Mouse (Mus musculus): Measurements from ENCODE around the gene Nr1h4. TPM values are rescaled to one million over a fixed set of nuclear protein-coding genes. Genes with fewer than 3 reads are reported as not detected.

Nr1h4 gene
- polyA plus RNA-seq, 1 experiment from 2014 or later, result not detected

DNA sequence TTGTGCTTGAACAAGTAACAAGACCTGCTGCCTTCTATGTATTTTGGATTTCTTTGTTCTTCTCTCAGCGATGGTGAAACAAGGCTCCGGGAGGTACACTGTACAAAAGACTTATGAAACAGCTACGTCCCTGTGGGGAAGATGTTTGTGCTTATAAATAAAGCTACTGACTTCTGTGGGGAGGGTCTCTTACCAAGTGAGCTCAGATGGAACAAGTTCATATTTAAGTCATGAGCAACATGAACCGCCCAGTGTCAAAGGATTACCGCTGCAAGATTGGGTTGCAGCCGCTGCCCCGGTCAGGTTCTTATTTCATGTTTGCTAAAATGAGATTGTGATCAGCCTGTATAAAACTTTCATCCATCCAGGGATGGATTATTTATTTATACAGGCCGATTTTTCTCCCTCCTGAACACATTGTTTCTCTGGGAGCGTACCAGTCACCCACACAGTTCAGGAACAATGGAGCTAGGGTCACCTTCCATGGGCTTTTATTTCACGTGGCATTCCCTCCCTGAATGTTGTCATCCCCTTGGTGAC, 51.2 kb downstream of the Nr1h4 start:
- Histone ChIP-seq H3K4me3 (ENCODE audit: low read depth, low read length) (no peak overlapping the region), H3K4me1 (replicated peaks; ENCODE audit: control insufficient read depth, insufficient read depth, low read length) (no peaks in the 10 kb centered on the region), H3K27me3 (ENCODE audit: control insufficient read depth, insufficient read depth, low read length) (no peaks in the 10 kb centered on the region), H3K9me3 (ENCODE audit: control insufficient read depth, low read length) (no peaks in the 10 kb centered on the region), H3K36me3 (ENCODE audit: control insufficient read depth, insufficient read depth, low read length) (no peaks in the 10 kb centered on the region), H3K4me2 (replicated peaks; ENCODE audit: low read depth, low read length) (peak overlapping the region; percentile 8; the same call in 1 of the 2 replicates), H3K27ac (ENCODE audit: low read depth, low read length) (peak overlapping the region; percentile 39; the same call in 1 of the 2 replicates), H3K9ac (ENCODE audit: low read depth, low read length) (no peak overlapping the region; the same call in 1 of the 2 replicates)
- 27% methylated on average over 10 of the region's 10 CpGs for WGBS
- peak; percentile 51 for DNase-seq (ENCODE audit: low spot score)
- ATAC-seq (ENCODE audit: low FRiP score), result peak; percentile 63

DNA sequence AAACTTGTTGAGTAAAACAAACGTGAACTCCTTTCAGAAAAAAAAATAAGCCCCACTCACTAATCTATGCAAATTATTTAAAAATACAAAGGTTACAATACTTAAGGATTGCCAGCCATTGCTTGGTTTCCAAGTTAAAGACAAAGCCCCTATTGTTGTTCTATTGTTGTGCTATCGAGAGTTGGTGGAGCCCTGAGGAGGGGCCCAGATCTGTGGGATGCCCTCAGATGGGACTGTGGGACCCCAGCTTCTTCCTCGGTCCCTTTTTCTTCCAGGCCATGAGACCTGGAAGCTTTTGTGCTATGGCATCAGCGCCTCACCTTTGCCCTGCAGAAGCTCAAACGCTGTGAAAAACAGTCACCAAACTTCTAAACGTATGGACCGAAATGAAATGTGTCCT, 51.7 kb downstream of the Nr1h4 start:
- H3K9ac ChIP-seq (ENCODE audit: low read depth, low read length), result no peak overlapping the region
- H3K9me3 ChIP-seq (ENCODE audit: control insufficient read depth, low read length), result no peaks in the 10 kb centered on the region
- DNase-seq (ENCODE audit: low spot score) (peak; percentile 35), ATAC-seq (ENCODE audit: low FRiP score) (peak; percentile 56; the same call in 1 of the 2 replicates)
- H3K36me3 ChIP-seq (ENCODE audit: control insufficient read depth, insufficient read depth, low read length), result no peaks in the 10 kb centered on the region
- 22% methylated on average over 7 of the region's 7 CpGs for WGBS
- H3K27me3 ChIP-seq (ENCODE audit: control insufficient read depth, insufficient read depth, low read length), result no peaks in the 10 kb centered on the region
- no peak overlapping the region for H3K4me3 ChIP-seq (ENCODE audit: low read depth, low read length)
- H3K27ac ChIP-seq (ENCODE audit: low read depth, low read length), result no peak overlapping the region
- no peaks in the 10 kb centered on the region for H3K4me1 ChIP-seq (replicated peaks; ENCODE audit: control insufficient read depth, insufficient read depth, low read length)
- peak overlapping the region; percentile 8; the same call in 1 of the 2 replicates for H3K4me2 ChIP-seq (replicated peaks; ENCODE audit: low read depth, low read length)

DNA sequence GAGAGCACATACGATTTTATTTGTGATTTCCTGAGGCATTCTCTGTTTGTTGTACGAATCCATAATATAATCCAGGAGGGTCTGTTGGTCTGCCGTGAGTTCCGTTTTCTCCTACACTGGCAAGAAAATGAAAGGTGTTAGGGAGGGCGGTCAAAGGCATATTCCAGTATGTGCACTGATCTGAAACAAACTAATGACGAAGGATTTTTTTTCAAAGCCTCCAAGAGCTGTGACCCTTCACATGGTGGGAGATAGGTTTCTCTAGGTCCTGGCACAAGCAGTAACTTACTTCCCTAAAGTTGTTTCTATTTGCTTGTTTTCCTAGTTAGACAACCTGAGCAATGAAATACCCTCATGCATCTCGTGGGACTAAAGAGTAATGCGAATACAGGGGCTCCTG, 54.6 kb downstream of the Nr1h4 start:
- Histone ChIP-seq H3K9me3 (ENCODE audit: control insufficient read depth, low read length) (no peaks in the 10 kb centered on the region), H3K27ac (ENCODE audit: low read depth, low read length) (no peak overlapping the region), H3K4me1 (replicated peaks; ENCODE audit: control insufficient read depth, insufficient read depth, low read length) (no peaks in the 10 kb centered on the region), H3K27me3 (ENCODE audit: control insufficient read depth, insufficient read depth, low read length) (no peaks in the 10 kb centered on the region), H3K4me2 (replicated peaks; ENCODE audit: low read depth, low read length) (no peak overlapping the region), H3K4me3 (ENCODE audit: low read depth, low read length) (no peak overlapping the region), H3K36me3 (ENCODE audit: control insufficient read depth, insufficient read depth, low read length) (no peaks in the 10 kb centered on the region), H3K9ac (ENCODE audit: low read depth, low read length) (no peak overlapping the region)
- ATAC-seq (ENCODE audit: low FRiP score) (no peak), DNase-seq (ENCODE audit: low spot score) (no peak)
- WGBS, result 90% methylated on average over 8 of the region's 8 CpGs

DNA sequence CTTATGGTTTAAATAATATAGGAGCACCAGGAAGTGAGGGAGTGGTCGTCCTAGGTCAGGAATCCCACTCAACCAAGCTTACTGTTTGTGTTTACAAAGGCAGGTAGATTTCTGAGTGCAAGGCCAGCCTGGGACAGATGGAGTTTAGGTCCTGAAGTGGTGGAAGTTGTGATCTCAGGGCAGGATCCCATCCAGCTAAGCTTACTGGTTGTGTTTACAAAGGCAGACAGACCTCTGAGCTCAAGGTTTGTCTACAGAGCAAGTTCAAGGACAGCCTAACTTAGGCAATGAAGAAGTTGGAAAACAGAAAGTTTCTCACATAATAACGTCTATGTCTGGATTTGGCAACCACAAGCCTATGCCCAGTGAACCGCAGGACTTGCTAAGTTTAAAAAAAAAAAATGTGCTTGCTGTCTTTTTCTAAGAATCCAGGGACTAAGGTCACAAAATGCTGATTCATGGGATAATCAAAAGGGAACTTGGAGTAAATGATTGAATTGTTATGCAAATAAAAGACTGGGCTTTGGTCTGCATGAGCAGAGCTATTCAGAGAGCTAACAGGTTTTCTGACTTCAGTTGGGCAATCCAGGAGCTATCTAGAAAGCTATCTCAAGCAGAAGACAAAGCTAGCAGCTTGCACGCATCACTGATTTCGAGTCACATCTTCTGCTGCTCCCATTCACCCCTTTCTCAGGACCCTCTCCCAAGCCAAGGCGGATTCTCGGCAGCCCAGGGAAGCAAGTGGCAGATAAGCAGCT, 62.6 kb downstream of the Nr1h4 start:
- DNase-seq (ENCODE audit: low spot score), result no peak
- no peak for ATAC-seq (ENCODE audit: low FRiP score)
- no peak overlapping the region for H3K9ac ChIP-seq (ENCODE audit: low read depth, low read length)
- H3K4me3 ChIP-seq (ENCODE audit: low read depth, low read length), result no peak overlapping the region
- H3K4me1 ChIP-seq (replicated peaks; ENCODE audit: control insufficient read depth, insufficient read depth, low read length), result no peaks in the 10 kb centered on the region
- no peak overlapping the region for H3K27ac ChIP-seq (ENCODE audit: low read depth, low read length)
- no peaks in the 10 kb centered on the region for H3K9me3 ChIP-seq (ENCODE audit: control insufficient read depth, low read length)
- H3K27me3 ChIP-seq (ENCODE audit: control insufficient read depth, insufficient read depth, low read length), result no peaks in the 10 kb centered on the region
- H3K36me3 ChIP-seq (ENCODE audit: control insufficient read depth, insufficient read depth, low read length), result no peaks in the 10 kb centered on the region
- 55% methylated on average over 7 of the region's 7 CpGs for WGBS
- H3K4me2 ChIP-seq (replicated peaks; ENCODE audit: low read depth, low read length), result no peak overlapping the region

DNA sequence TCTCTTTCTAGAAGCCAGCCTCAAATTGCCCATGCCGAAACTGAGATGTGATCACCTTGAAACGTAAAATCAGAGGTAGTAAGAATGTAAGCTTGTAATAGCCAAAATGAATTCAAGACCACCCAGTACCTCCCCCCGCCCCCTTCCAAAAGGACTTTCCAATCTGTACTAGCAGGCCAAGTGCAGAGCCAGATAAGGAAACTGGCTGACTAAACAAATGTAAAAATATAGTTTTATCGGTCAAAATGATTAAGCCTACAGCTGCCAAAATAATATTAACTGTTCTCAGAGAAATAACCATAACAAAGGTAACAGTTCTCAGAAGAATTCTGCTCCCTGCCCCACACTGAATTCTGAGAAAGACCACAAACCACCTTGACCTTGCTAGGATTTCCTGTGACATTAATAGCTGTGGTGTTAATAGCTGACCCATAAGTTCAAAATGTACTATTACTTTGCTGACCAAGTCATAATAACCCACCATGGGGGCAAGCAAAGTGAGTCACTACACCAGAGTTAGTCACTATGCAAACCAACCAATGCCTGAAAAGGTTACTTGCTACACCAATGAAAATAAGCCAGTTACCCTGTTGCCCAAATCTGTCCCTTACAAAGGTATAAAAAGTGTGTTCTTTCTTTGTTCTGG, 68.5 kb downstream of the Nr1h4 start:
- 88% methylated on average over 4 of the region's 4 CpGs for WGBS
- Histone ChIP-seq H3K27ac (ENCODE audit: low read depth, low read length) (no peak overlapping the region), H3K36me3 (ENCODE audit: control insufficient read depth, insufficient read depth, low read length) (no peaks in the 10 kb centered on the region), H3K9ac (ENCODE audit: low read depth, low read length) (no peak overlapping the region), H3K4me3 (ENCODE audit: low read depth, low read length) (no peak overlapping the region), H3K4me1 (replicated peaks; ENCODE audit: control insufficient read depth, insufficient read depth, low read length) (no peaks in the 10 kb centered on the region), H3K9me3 (ENCODE audit: control insufficient read depth, low read length) (no peaks in the 10 kb centered on the region), H3K4me2 (replicated peaks; ENCODE audit: low read depth, low read length) (no peak overlapping the region), H3K27me3 (ENCODE audit: control insufficient read depth, insufficient read depth, low read length) (no peaks in the 10 kb centered on the region; the same call in 1 of the 2 replicates)
- no peak for ATAC-seq (ENCODE audit: low FRiP score)
- DNase-seq (ENCODE audit: low spot score), result no peak

DNA sequence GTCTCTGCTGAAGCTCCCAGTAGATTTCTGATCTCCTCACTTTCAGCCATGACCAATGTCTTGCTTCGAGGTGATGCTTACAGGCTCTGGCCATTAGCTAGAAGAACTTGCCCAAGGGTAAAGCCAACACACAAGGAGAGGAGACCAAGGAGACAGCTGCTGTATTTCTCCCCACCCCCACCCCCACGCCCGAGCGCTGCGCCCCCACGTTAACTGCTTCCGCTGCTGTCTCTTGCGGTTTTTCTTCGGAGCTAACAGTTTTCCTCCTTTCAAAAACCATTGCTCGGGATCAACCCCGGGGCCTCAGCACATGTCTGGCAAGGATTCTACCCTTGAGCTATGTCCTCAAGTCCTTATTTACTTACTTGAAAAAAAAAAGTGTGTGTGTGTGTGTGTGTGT, 70.5 kb downstream of the Nr1h4 start:
- Histone ChIP-seq H3K4me3 (ENCODE audit: low read depth, low read length) (no peak overlapping the region), H3K4me1 (replicated peaks; ENCODE audit: control insufficient read depth, insufficient read depth, low read length) (no peaks in the 10 kb centered on the region), H3K9ac (ENCODE audit: low read depth, low read length) (no peak overlapping the region), H3K9me3 (ENCODE audit: control insufficient read depth, low read length) (no peaks in the 10 kb centered on the region), H3K27me3 (ENCODE audit: control insufficient read depth, insufficient read depth, low read length) (no peaks in the 10 kb centered on the region; the same call in 1 of the 2 replicates), H3K27ac (ENCODE audit: low read depth, low read length) (no peak overlapping the region), H3K36me3 (ENCODE audit: control insufficient read depth, insufficient read depth, low read length) (no peaks in the 10 kb centered on the region), H3K4me2 (replicated peaks; ENCODE audit: low read depth, low read length) (no peak overlapping the region)
- ATAC-seq (ENCODE audit: low FRiP score) (no peak), DNase-seq (ENCODE audit: low spot score) (no peak)
- WGBS, result 83% methylated on average over 11 of the region's 11 CpGs

DNA sequence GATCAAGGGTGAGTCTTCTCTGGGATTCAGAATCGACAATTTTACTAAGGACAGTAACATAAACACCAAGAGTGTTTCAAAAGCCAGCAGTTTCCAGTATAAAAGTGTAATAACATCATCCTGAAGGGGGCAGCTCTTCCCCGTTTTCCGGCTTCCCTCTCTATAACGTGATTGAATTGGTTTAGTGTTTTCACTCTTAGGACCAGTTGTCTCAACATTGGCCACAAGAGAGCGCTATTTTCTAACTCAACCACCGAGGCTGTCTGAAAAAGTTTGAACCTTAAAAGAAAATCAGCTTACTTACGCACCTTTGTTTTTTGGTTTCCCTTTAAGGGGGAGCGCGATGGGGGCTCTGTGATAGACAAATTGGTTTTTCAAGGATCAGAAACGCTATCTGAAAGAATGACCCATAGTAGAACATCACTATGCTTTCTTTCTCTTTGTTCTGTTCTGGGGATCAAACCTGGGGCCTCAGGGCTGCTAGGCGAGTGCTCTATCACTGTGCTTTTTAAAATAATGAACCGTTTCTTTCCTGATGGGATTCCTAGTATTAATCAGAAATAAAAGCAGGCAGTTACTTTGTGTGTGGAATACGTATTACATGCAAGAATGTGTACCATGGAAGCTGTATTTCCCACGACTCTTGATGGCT, 71.4 kb downstream of the Nr1h4 start:
- Histone ChIP-seq H3K4me1 (replicated peaks; ENCODE audit: control insufficient read depth, insufficient read depth, low read length) (no peaks in the 10 kb centered on the region), H3K9ac (ENCODE audit: low read depth, low read length) (no peak overlapping the region), H3K36me3 (ENCODE audit: control insufficient read depth, insufficient read depth, low read length) (no peaks in the 10 kb centered on the region), H3K9me3 (ENCODE audit: control insufficient read depth, low read length) (no peaks in the 10 kb centered on the region), H3K27ac (ENCODE audit: low read depth, low read length) (no peak overlapping the region), H3K27me3 (ENCODE audit: control insufficient read depth, insufficient read depth, low read length) (no peaks in the 10 kb centered on the region; the same call in 1 of the 2 replicates), H3K4me3 (ENCODE audit: low read depth, low read length) (no peak overlapping the region), H3K4me2 (replicated peaks; ENCODE audit: low read depth, low read length) (no peak overlapping the region)
- ATAC-seq (ENCODE audit: low FRiP score) (peak; percentile 54), DNase-seq (ENCODE audit: low spot score) (peak; percentile 92)
- 23% methylated on average over 14 of the region's 14 CpGs for WGBS

DNA sequence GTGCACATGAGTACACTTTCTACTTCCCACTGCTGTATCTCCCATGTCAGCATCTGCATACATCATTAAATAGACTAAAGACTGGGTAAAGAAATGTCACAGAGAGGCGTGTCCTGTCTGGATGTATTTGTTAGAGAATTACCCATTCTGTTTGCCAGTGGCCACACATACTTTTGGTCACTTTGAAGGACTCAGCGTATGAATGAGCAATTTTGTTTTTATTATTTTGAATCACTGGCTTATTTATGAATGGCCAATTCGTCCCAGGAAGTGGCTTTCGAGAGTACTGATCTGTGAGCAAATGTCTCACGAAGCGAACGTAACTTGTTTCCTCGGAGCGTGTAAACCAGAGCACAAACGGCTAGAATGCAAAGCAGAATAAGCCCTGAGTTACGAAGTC, 72.4 kb downstream of the Nr1h4 start:
- H3K4me2 ChIP-seq (replicated peaks; ENCODE audit: low read depth, low read length), result no peak overlapping the region

More for the DNA sequence above, 72.4 kb downstream of the Nr1h4 start:
- Histone ChIP-seq H3K27me3 (ENCODE audit: control insufficient read depth, insufficient read depth, low read length) (no peaks in the 10 kb centered on the region; the same call in 1 of the 2 replicates), H3K4me1 (replicated peaks; ENCODE audit: control insufficient read depth, insufficient read depth, low read length) (no peaks in the 10 kb centered on the region), H3K4me3 (ENCODE audit: low read depth, low read length) (no peak overlapping the region), H3K36me3 (ENCODE audit: control insufficient read depth, insufficient read depth, low read length) (no peaks in the 10 kb centered on the region), H3K27ac (ENCODE audit: low read depth, low read length) (no peak overlapping the region), H3K9me3 (ENCODE audit: control insufficient read depth, low read length) (no peaks in the 10 kb centered on the region), H3K9ac (ENCODE audit: low read depth, low read length) (no peak overlapping the region)
- DNase-seq (ENCODE audit: low spot score), result no peak
- WGBS, result 80% methylated on average over 11 of the region's 11 CpGs
- no peak for ATAC-seq (ENCODE audit: low FRiP score)
